ENCODE assay signal across 19 mouse cellular contexts in the genomic region with DNA sequence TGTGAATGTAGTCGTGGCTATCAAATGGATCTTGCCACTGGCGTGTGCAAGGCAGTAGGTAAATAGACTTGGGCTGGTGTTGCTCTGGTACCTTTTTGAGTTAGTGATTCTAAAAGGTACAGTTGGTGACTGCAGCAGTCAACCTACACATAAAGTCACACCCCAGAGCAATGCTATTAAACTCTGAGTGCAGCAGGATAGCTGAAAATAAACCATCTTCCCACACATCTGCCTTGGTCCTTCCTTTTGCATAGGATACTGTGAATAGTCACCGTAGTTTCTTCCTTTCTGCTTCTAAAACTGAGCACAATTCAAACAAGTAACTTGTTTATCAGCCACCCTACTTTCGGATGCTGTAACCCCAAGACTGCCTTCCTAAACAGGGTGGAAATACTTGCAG. TPM values are rescaled to one million over a fixed set of nuclear protein-coding genes. Genes with fewer than 3 reads are reported as not detected.
"Had no signal": no experiment of that assay in that cellular context is flagged by ENCODE, and none has a peak within 500 bp of the region (broad histone marks: within the 10 kb centered on the region; RNA-seq: fewer than 3 reads in every experiment).

No protein-coding gene starts in this region.

- DNase-seq: left cerebral cortex, postnatal 4 days; liver; liver, embryonic 13.5 days; liver, postnatal 0 days; lung, adult 18-20 months; lung, adult 2 months; lung, embryonic 14.5 days; lung, postnatal 10 days; lung, postnatal 14 days; lung, postnatal 36 days; lung, postnatal 4 days; midbrain, embryonic 14.5 days had no signal

- ATAC-seq: liver, embryonic 12.5 days; liver, postnatal 0 days; lung, postnatal 0 days; midbrain, embryonic 13.5 days; midbrain, embryonic 15.5 days; midbrain, embryonic 16.5 days had no signal

RNA-seq across cellular contexts. Expression of a gene that starts 23.6 kb away (rescaled TPM):
- total RNA-seq: megakaryocyte, adult 5-6 weeks; megakaryocyte-erythroid progenitor cell, adult 5-6 weeks had no signal
